Mouse (Mus musculus) heart, postnatal 25 days (tissue): Measurements from ENCODE around the gene Kcnb1. TPM values are rescaled to one million over a fixed set of nuclear protein-coding genes. Genes with fewer than 3 reads are reported as not detected.
A peak's percentile ranks its signal among the peaks of the same experiment; 100 is the strongest.

ENCODE experiments used
- DNase-seq: peaks from one replicate; pipeline ENCODE4 v3.0.0; 2022; ENCODE audit warnings: low spot score
- intact Hi-C: fragments of 180-260 bp; cut with DNase I; formaldehyde crosslinking; loops from one replicate; pipeline ENCODE4 v1.15.1; 2025
- total RNA-seq, 2 experiments: library from RNA; stranded (reverse); gene quantifications; 2 replicates each; pipeline ENCODE4 v1.2.3; 2021

The Kcnb1 gene
- total RNA-seq, 2 experiments from 2014 or later = 40.9 to 47.9 TPM

GRCm38 (mm10) chr2:167093171-167093900 lies 96.6 kb downstream of the Kcnb1 start:
- intact Hi-C loops = no loop called here
- no peak for DNase-seq

GRCm38 (mm10) chr2:167090271-167090670 lies 99.7 kb downstream of the Kcnb1 start:
- DNase-seq = no peak
- intact Hi-C loops = no loop called here

DNA sequence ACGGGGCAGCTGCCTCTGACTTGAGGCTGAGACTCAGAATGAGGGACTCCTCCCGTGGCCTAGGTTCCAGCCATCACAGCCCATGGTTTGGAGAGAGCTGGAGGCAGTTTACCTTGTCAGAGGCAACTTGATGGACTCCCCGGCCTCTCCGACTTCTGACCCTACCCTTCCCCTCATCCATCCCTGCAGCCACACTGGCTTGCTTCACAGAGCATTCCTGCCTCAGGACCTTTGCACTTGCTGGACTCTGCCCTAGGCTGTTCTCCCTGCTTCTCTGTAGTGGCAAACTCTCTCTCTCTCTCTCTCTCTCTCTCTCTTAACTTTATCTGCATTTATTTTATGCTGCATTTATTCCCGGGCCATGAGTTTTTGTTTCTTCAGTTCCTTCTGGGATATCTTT lies 103.1 kb downstream of the Kcnb1 start:
- intact Hi-C loops = no loop called here
- DNase-seq = no peak

DNA sequence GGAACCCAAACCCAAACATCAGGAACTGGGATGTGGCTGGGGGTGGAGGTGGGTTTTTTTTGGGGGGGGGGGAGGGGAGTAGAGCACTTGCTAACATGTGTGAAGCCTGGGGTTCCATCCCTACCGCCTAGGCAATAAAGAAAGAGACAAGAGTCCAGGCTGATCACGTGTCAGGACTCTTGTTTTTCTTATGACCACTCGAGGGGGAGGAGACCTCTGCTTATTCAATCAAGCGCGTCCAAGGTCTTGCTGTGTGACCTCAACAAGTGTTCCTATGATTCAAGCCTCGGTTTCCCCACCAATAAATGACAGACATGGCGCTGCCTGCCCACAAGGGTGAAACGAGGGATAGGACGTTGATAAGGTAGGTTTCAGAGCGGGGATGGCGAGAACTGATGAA lies 103.9 kb downstream of the Kcnb1 start:
- intact Hi-C loops = no loop called here
- DNase-seq = no peak

DNA sequence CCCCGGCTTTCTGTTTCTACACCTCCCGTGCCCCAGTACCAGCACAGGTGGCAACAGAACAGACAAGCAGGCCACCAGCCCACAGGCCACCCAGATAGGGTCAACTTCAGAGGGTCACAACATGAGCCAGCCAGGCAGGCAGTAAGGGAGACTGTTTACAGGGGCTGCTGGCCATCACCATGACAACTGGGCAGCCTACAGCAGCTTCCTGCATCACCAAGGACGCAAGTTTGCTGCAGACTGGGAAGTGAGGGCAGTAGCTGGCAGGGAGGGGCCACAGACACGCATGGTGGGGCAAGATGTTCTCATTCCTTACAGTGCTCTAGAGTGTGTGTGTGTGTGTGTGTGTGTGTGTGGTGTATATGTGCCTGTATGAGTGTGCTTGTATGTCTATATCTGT lies 108.3 kb downstream of the Kcnb1 start:
- intact Hi-C loops = no loop called here
- no peak for DNase-seq

- intact Hi-C loops = no loop called here
- no peak for DNase-seq
These were observed 108.8 kb downstream of the Kcnb1 start for GRCm38 (mm10) chr2:167081135-167081534.

GRCm38 (mm10) chr2:167080387-167080786 lies 109.6 kb downstream of the Kcnb1 start:
- intact Hi-C loops = no loop called here

GRCm38 (mm10) chr2:167079535-167080257 lies 110.3 kb downstream of the Kcnb1 start:
- intact Hi-C loops = no loop called here
- peak; percentile 47 for DNase-seq

More at GRCm38 (mm10) chr2:167080387-167080786, 109.6 kb downstream of the Kcnb1 start:
- no peak for DNase-seq

GRCm38 (mm10) chr2:167078931-167079495 lies 110.9 kb downstream of the Kcnb1 start:
- intact Hi-C loops = no loop called here
- no peak for DNase-seq

DNA sequence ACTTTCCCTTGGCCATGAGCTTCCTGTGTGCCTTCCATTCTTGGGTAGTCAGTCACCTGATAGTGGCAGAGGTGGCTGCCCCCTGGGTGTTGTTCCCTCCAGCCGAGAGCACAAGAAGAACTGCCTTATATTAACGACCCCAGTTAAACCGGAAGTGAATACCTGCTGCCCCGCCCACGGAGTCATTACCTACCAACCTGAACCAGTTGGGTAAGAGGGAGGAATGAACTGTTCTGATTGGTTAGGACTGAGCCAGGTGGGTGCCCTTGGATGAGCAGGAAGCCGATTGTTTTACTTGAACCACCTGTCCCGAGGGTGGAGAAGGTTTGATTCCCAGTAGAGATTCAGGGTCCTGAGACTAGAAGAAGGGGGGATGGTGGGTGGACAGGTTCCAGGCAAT lies 111.5 kb downstream of the Kcnb1 start:
- no peak for DNase-seq

GRCm38 (mm10) chr2:167077199-167077962 lies 112.6 kb downstream of the Kcnb1 start:
- intact Hi-C loops = no loop called here
- DNase-seq = no peak

More for the DNA sequence above, 111.5 kb downstream of the Kcnb1 start:
- intact Hi-C loops = no loop called here

- no peak for DNase-seq
- intact Hi-C loops = no loop called here
These were observed 113.2 kb downstream of the Kcnb1 start for GRCm38 (mm10) chr2:167076759-167077158.

- DNase-seq = no peak
- intact Hi-C loops = no loop called here
These were observed 113.6 kb downstream of the Kcnb1 start for GRCm38 (mm10) chr2:167076352-167076751.

DNA sequence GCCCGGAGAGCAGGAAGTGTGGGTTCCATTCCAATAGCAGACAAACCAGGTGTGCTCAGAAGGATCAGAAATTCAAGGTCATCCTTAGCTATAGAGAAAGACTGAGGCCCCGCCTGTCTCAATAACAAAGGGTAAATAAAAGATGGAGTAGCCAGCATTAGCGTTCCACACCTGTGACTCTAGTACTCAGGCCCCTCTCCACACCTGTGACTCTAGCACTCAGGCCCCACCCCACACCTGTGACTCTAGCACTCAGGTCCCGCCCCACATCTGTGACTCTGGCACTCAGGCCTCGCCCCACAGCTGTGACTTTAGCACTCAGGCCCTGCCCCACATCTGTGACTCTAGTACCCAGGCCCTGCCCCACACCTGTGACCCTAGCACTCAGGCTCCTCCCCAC lies 115.4 kb downstream of the Kcnb1 start:
- intact Hi-C loops = loop anchor here (5.0 kb wide), 1 partner anchor 128 kb away; no protein-coding TSS in a partner anchor
- no peak for DNase-seq

GRCm38 (mm10) chr2:167071641-167072601 lies 118.0 kb downstream of the Kcnb1 start:
- intact Hi-C loops = loop anchor here (1.0 to 5.0 kb wide), 3 partner anchors 130 to 207 kb away; no protein-coding TSS in a partner anchor
- DNase-seq = peak; percentile 84

GRCm38 (mm10) chr2:167071266-167071640 lies 118.7 kb downstream of the Kcnb1 start:
- no peak for DNase-seq
- intact Hi-C loops = loop anchor here (5.0 kb wide), 1 partner anchor 131 kb away; no protein-coding TSS in a partner anchor

DNA sequence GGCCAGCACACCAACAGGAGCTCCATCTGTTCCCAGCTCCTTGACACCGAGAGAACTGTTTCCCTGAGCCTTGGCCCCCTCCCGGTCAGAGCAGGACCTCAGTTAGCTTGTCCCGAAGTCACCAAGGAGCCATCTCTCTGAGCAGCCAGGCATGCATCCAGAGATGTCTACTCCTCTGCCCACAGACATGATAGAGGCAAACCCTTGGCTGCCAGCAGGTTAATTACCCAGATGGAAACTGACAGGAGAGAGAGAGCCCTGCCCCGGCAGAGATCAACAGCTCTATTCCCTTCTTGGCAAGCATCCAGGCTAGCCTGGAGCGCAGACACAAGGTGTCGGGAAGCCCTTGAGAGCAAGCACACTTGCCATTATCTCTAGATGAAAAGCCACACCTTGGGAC lies 119.6 kb downstream of the Kcnb1 start:
- intact Hi-C loops = loop anchor here (5.0 kb wide), 1 partner anchor 132 kb away; no protein-coding TSS in a partner anchor
- no peak for DNase-seq

DNA sequence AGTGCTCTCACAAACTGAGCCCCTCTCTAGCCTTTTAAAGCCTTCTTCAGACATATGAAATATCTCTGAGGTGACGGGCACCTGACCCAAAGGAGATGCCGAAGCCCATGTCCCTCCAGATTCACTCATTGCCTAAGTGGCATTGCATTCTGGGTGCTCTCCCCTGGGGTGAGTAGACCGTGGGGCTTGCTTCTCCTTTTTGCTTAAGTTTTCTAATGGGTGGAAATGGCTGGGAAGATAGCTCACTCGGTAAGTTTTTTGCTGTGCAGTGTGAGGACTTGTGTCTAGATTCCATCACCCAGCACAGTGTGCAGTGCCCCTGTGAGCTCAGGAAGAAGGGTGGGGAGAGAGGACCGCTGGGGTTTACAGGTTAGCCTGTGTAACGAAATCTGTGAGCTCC lies 122.4 kb downstream of the Kcnb1 start:
- DNase-seq = no peak
- intact Hi-C loops = no loop called here
